Mouse (Mus musculus) small intestine, adult 2 months (tissue): ENCODE measurements around the gene Ccdc158. TPM values are rescaled to one million over a fixed set of nuclear protein-coding genes. Genes with fewer than 3 reads are reported as not detected.

Source experiments
- H3K27ac ChIP-seq: fragments of 200-500 bp; 2 replicates; pipeline ENCODE4 v1.5.1; 2012; ENCODE audit warnings: low read depth, low read length, control low read depth, inconsistent platforms; ENCODE audit not compliant: insufficient read depth
- H3K27me3 ChIP-seq: fragments of 200-500 bp; 2 replicates; pipeline ENCODE4 v1.6.1; 2012; ENCODE audit warnings: mild to moderate bottlenecking, moderate library complexity, low read length, inconsistent platforms; ENCODE audit not compliant: control insufficient read depth, insufficient read depth
- H3K36me3 ChIP-seq: fragments of 200-500 bp; 2 replicates; pipeline ENCODE4 v1.6.1; 2012; ENCODE audit warnings: mild to moderate bottlenecking, low read length, control low read depth, inconsistent platforms; ENCODE audit not compliant: control insufficient read depth, insufficient read depth
- H3K4me1 ChIP-seq: fragments of 200-500 bp; 2 replicates; pipeline ENCODE4 v1.6.1; 2012; ENCODE audit warnings: low read length, inconsistent platforms, mixed read lengths; ENCODE audit not compliant: control insufficient read depth, insufficient read depth, insufficient read length
- H3K4me3 ChIP-seq: fragments of 200-500 bp; 2 replicates; pipeline ENCODE4 v1.5.1; 2012; ENCODE audit warnings: low read depth, mild to moderate bottlenecking, control low read depth, inconsistent platforms, low read length, moderate library complexity
- CTCF ChIP-seq: fragments of 200-500 bp; IDR thresholded peaks from 2 replicates; pipeline ENCODE4 v1.5.1; 2012; ENCODE audit warnings: low read depth, mild to moderate bottlenecking, control low read depth, inconsistent platforms, low read length, moderate library complexity, mixed read lengths; ENCODE audit not compliant: insufficient replicate concordance, insufficient read length; ENCODE audit errors: extremely low read depth
- POLR2A ChIP-seq: fragments of 200-500 bp; IDR thresholded peaks from 2 replicates; pipeline ENCODE4 v1.6.1; 2012; ENCODE audit warnings: low read depth, mild to moderate bottlenecking, control low read depth, inconsistent platforms, low read length, moderate library complexity
- WGBS: fragments of 180-500 bp; shearing (Covaris S2); methylation state at CpG from one replicate; pipeline ENCODE4 v1.1.7; 2018; 5-methylcytosine and 5-hydroxymethylcytosine counted together
- polyA plus RNA-seq: library from polyadenylated mRNA; depleted of rRNA; stranded (reverse); fragments of >200 nt; gene quantifications from 2 replicates; pipeline ENCODE4 v1.2.3, GENCODE M21; 2012; rRNA removed

Gene Ccdc158
- polyA plus RNA-seq, 1 experiment, result 0.03 TPM

DNA sequence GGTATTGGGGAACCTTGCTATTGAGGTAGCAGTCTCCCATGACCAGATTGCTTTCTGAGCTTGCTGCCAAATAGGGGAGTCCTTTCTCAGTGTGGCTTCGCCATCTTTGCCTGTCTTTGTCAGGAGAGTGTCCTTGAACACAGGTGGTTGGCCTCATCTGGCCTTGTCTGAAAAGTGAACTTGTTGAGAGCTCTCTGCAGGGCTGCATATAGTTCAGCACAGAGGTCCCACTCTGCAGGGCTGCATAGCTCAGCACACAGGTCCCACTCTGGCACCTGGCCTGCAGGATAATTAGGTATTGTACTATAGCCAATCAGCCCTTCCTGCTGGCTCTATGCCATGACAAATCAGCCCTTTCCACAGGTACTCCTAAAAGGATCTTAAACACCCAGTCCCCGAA lies 114.9 kb downstream of the Ccdc158 start:
- TF ChIP-seq CTCF (no peak), POLR2A (no peak)
- no peak overlapping the region for H3K27ac ChIP-seq
- 31% methylated on average over 2 of the region's 2 CpGs for WGBS

More for the DNA sequence above, 114.9 kb downstream of the Ccdc158 start:
- Histone ChIP-seq H3K4me1 (no peaks in the 10 kb centered on the region), H3K27me3 (no peaks in the 10 kb centered on the region), H3K4me3 (no peak overlapping the region), H3K36me3 (no peaks in the 10 kb centered on the region)

Other genes starting within 250 kb of the Ccdc158 start
- 6.7 and 6.9 TPM in 2 replicates for gene Nup54, start 240.1 kb downstream of the Ccdc158 start, polyA plus RNA-seq
- 7.9 and 8.4 TPM in 2 replicates for gene Scarb2, start 168.4 kb downstream of the Ccdc158 start, polyA plus RNA-seq
- gene Fam47e, start 120.2 kb downstream of the Ccdc158 start, polyA plus RNA-seq, result not detected in 2 replicates
- 0.94 and 1.0 TPM in 2 replicates for gene Stbd1, start 72.2 kb downstream of the Ccdc158 start, polyA plus RNA-seq
- 71.5 and 111 TPM in 2 replicates for gene Shroom3, start 8.2 kb upstream of the Ccdc158 start, polyA plus RNA-seq